Mouse (Mus musculus) embryonic fibroblast, embryonic 13.5 days (primary cell): ENCODE results near the gene Col9a2. TPM values are rescaled to one million over a fixed set of nuclear protein-coding genes. Genes with fewer than 3 reads are reported as not detected.

Source experiments
- H3K27ac ChIP-seq: 2 replicates; pipeline ENCODE4 v1.5.1; 2012; ENCODE audit warnings: low read length, control low read depth, inconsistent platforms; ENCODE audit not compliant: insufficient read depth
- H3K4me1 ChIP-seq: 2 replicates; pipeline ENCODE4 v1.6.1; 2011; ENCODE audit warnings: low read length; ENCODE audit not compliant: control insufficient read depth, insufficient read depth
- H3K4me3 ChIP-seq: 2 replicates; pipeline ENCODE4 v1.5.1; 2011; ENCODE audit warnings: mild to moderate bottlenecking, control low read depth, low read length; ENCODE audit not compliant: insufficient read depth
- CTCF ChIP-seq: IDR thresholded peaks from 2 replicates; pipeline ENCODE4 v1.5.1; 2011; ENCODE audit warnings: mild to moderate bottlenecking, control low read depth, low read length, moderate library complexity, borderline replicate concordance; ENCODE audit not compliant: insufficient read depth
- POLR2A ChIP-seq: IDR thresholded peaks from 2 replicates; pipeline ENCODE4 v1.6.1; 2011; ENCODE audit warnings: low read depth, mild to moderate bottlenecking, control low read depth, low read length, moderate library complexity
- polyA plus RNA-seq: library from polyadenylated mRNA; stranded (reverse); fragments of >200 nt; gene quantifications from 2 replicates; pipeline ENCODE4 v1.2.4, GENCODE M21; 2011; ENCODE audit warnings: low read depth; ENCODE audit not compliant: missing spikeins, insufficient read length

Col9a2 gene
- polyA plus RNA-seq, 1 experiment = 0.58 TPM

- Histone ChIP-seq H3K4me3 (no peak overlapping the region), H3K27ac (no peak overlapping the region), H3K4me1 (peaks cover 20% of the 10 kb centered on the region)
- no peak for TF ChIP-seq POLR2A
- TF ChIP-seq CTCF = no peak
Measured at GRCm38 (mm10) chr4:121008071-121008745, 31.0 kb upstream of the Col9a2 start.

GRCm38 (mm10) chr4:121009151-121009550, 30.0 kb upstream of the Col9a2 start:
- Histone ChIP-seq H3K27ac (no peak overlapping the region), H3K4me3 (no peak overlapping the region), H3K4me1 (peaks cover 16% of the 10 kb centered on the region)
- no peak for TF ChIP-seq POLR2A
- no peak for TF ChIP-seq CTCF

- TF ChIP-seq POLR2A = no peak
- no peak for TF ChIP-seq CTCF
- Histone ChIP-seq H3K4me3 (no peak overlapping the region), H3K4me1 (peaks cover 16% of the 10 kb centered on the region), H3K27ac (peak overlapping the region; percentile 85)
Measured at GRCm38 (mm10) chr4:121010770-121011549, 28.2 kb upstream of the Col9a2 start.

- no peak overlapping the region for H3K4me3 ChIP-seq
- H3K4me1 ChIP-seq = peaks cover 11% of the 10 kb centered on the region
- no peak for TF ChIP-seq CTCF
- TF ChIP-seq POLR2A = no peak
- H3K27ac ChIP-seq = no peak overlapping the region
Measured at GRCm38 (mm10) chr4:121014594-121015267, 24.5 kb upstream of the Col9a2 start.

GRCm38 (mm10) chr4:121015268-121015659, 23.9 kb upstream of the Col9a2 start:
- Histone ChIP-seq H3K27ac (no peak overlapping the region), H3K4me1 (peaks cover 11% of the 10 kb centered on the region), H3K4me3 (no peak overlapping the region)
- no peak for TF ChIP-seq POLR2A
- no peak for TF ChIP-seq CTCF

- Histone ChIP-seq H3K4me3 (peak overlapping the region; percentile 47), H3K27ac (no peak overlapping the region), H3K4me1 (peaks cover 12% of the 10 kb centered on the region)
- TF ChIP-seq POLR2A (no peak), CTCF (no peak)
Measured at GRCm38 (mm10) chr4:121016021-121016898, 22.9 kb upstream of the Col9a2 start.

- Histone ChIP-seq H3K27ac (no peak within 1 kb of the TSS), H3K4me3 (peak within 1 kb of the TSS; percentile 47), H3K4me1 (peaks cover 12% of the 10 kb centered on the region)
- peak; percentile 94 for TF ChIP-seq POLR2A
- TF ChIP-seq CTCF = 0 out of 2 replicates have a peak, but pooled peaks have one; percentile 13
Measured at GRCm38 (mm10) chr4:121016928-121017657, 22.1 kb upstream of the Col9a2 start, which contains the start of gene Smap2. TSS of gene Smap2 (minus strand) at chr4:121017247.

- TF ChIP-seq CTCF (no peak), POLR2A (no peak)
- Histone ChIP-seq H3K4me1 (peaks cover 8% of the 10 kb centered on the region; the same call in 1 of the 2 replicates), H3K27ac (no peak overlapping the region), H3K4me3 (no peak overlapping the region)
Measured at GRCm38 (mm10) chr4:121018250-121018649, 20.9 kb upstream of the Col9a2 start.
